Mouse (Mus musculus) ovary, adult 18-20 months (tissue): Measurements from ENCODE around the gene Prkar1b.

Experiments used
- DNase-seq: peaks from one replicate; pipeline ENCODE4 v3.0.0; 2022; ENCODE audit warnings: low spot score, mixed read lengths

Gene Prkar1b

GRCm38 (mm10) chr5:139149681-139150602, at the start of gene Prkar1b, which contains the start of gene Dnaaf5:
Gene Prkar1b, minus strand, starts transcription at chr5:139150001.
Gene Dnaaf5, plus strand, starts transcription at chr5:139150223.
- DNase-seq = peak; percentile 97

- no peak for DNase-seq
These were observed 49.8 kb upstream of the Prkar1b start for GRCm38 (mm10) chr5:139199636-139199994.

- DNase-seq = no peak
These were observed 49.0 kb upstream of the Prkar1b start for GRCm38 (mm10) chr5:139198779-139199178.

- no peak for DNase-seq
These were observed 41.2 kb upstream of the Prkar1b start for GRCm38 (mm10) chr5:139190958-139191357.

GRCm38 (mm10) chr5:139189726-139190125, 39.9 kb upstream of the Prkar1b start:
- DNase-seq = no peak

GRCm38 (mm10) chr5:139184897-139185296, 35.1 kb upstream of the Prkar1b start:
- no peak for DNase-seq

- DNase-seq = no peak
These were observed 33.8 kb upstream of the Prkar1b start for GRCm38 (mm10) chr5:139183601-139184000.

GRCm38 (mm10) chr5:139183131-139183530, 33.3 kb upstream of the Prkar1b start:
- DNase-seq = no peak

- peak; percentile 16 for DNase-seq
These were observed 29.3 kb upstream of the Prkar1b start for GRCm38 (mm10) chr5:139178895-139179631.

GRCm38 (mm10) chr5:139174556-139175547, 25.1 kb upstream of the Prkar1b start:
- DNase-seq = no peak

- DNase-seq = no peak
These were observed 24.3 kb upstream of the Prkar1b start for GRCm38 (mm10) chr5:139174141-139174540.

- DNase-seq = no peak
These were observed 22.1 kb upstream of the Prkar1b start for GRCm38 (mm10) chr5:139171929-139172328.

GRCm38 (mm10) chr5:139167548-139167947, 17.7 kb upstream of the Prkar1b start:
- DNase-seq = no peak

- DNase-seq = no peak
These were observed 17.1 kb upstream of the Prkar1b start for GRCm38 (mm10) chr5:139166781-139167361.

- DNase-seq = no peak
These were observed 11.8 kb upstream of the Prkar1b start for GRCm38 (mm10) chr5:139161632-139162031.

GRCm38 (mm10) chr5:139160899-139161298, 11.1 kb upstream of the Prkar1b start:
- DNase-seq = no peak

GRCm38 (mm10) chr5:139150603-139151031, 816 bp upstream of the Prkar1b start:
- DNase-seq = no peak

GRCm38 (mm10) chr5:139149006-139149672, 662 bp downstream of the Prkar1b start:
- DNase-seq = no peak

- DNase-seq = no peak
These were observed 2.4 kb downstream of the Prkar1b start for GRCm38 (mm10) chr5:139147178-139148078.
